Mouse (Mus musculus) intestine, embryonic 14.5 days (tissue): ENCODE results near the gene Pla2r1. TPM values are rescaled to one million over a fixed set of nuclear protein-coding genes. Genes with fewer than 3 reads are reported as not detected.

Source experiments
- ATAC-seq: fragments of 200-750 bp; cut with Nextera tagmentation; replicated peaks from 2 replicates; pipeline ENCODE4 v1.8.0; 2017; ENCODE audit warnings: low read depth, moderate number of reproducible peaks, moderate TSS enrichment, moderate library complexity; ENCODE audit not compliant: low FRiP score, low TSS enrichment
- DNase-seq: peaks from one replicate; pipeline ENCODE4 v3.0.0-alpha.2; 2018; ENCODE audit warnings: low spot score
- H3K27ac ChIP-seq: fragments of 300-500 bp; sonication (generic); 2 replicates; pipeline ENCODE4 v1.5.1; 2014; ENCODE audit warnings: low read depth, mild to moderate bottlenecking, control low read depth
- H3K27me3 ChIP-seq: fragments of 300-500 bp; sonication (generic); replicated peaks from 2 replicates; pipeline ENCODE4 v1.6.1; 2014; ENCODE audit warnings: low read length, control low read depth; ENCODE audit not compliant: control insufficient read depth, insufficient read depth
- H3K36me3 ChIP-seq: fragments of 300-500 bp; sonication (generic); 2 replicates; pipeline ENCODE4 v1.6.1; 2014; ENCODE audit warnings: low read length, control low read depth; ENCODE audit not compliant: control insufficient read depth, insufficient read depth
- H3K4me1 ChIP-seq: fragments of 300-500 bp; sonication (generic); replicated peaks from 2 replicates; pipeline ENCODE4 v1.6.1; 2014; ENCODE audit warnings: low read length, control low read depth, mixed read lengths; ENCODE audit not compliant: control insufficient read depth, insufficient read depth
- H3K4me2 ChIP-seq: fragments of 300-500 bp; sonication (generic); 2 replicates; pipeline ENCODE4 v1.6.1; 2014; ENCODE audit warnings: low read length
- H3K4me3 ChIP-seq: fragments of 300-500 bp; sonication (generic); 2 replicates; pipeline ENCODE4 v1.5.1; 2014; ENCODE audit warnings: low read depth, low read length, control low read depth, mixed read lengths
- H3K9ac ChIP-seq: fragments of 300-500 bp; sonication (generic); 2 replicates; pipeline ENCODE4 v1.6.1; 2014; ENCODE audit warnings: mild to moderate bottlenecking, low read length
- H3K9me3 ChIP-seq: fragments of 300-500 bp; sonication (generic); 2 replicates; pipeline ENCODE4 v1.6.1; 2016; ENCODE audit warnings: low read length, control low read depth; ENCODE audit not compliant: control insufficient read depth
- WGBS: fragments of 180-500 bp; shearing (Covaris S2); extraction: QIAGEN DNeasy Blood & Tissue Kit; methylation state at CpG from one replicate; pipeline ENCODE4 v1.1.7; 2014; 5-methylcytosine and 5-hydroxymethylcytosine counted together
- polyA plus RNA-seq: library from polyadenylated mRNA; unstranded; fragments of >200 nt; fragmentation: Nextera tagmentation; extraction: Ambion mirVana; gene quantifications from 2 replicates; pipeline ENCODE4 v1.2.1, GENCODE M21; 2014

The Pla2r1 gene
- polyA plus RNA-seq, 1 experiment from 2014 or later: 2.1 TPM

GRCm38 (mm10) chr2:60384083-60384762 lies 168.9 kb downstream of the Pla2r1 start:
- H3K4me3 ChIP-seq: no peak overlapping the region
- no peaks in the 10 kb centered on the region for H3K27me3 ChIP-seq
- no peak overlapping the region for H3K4me2 ChIP-seq
- no peaks in the 10 kb centered on the region for H3K36me3 ChIP-seq
- DNase-seq (no peak), ATAC-seq (no peak)
- 47% methylated on average over 7 of the region's 7 CpGs for WGBS
- H3K9me3 ChIP-seq: no peaks in the 10 kb centered on the region
- H3K9ac ChIP-seq: no peak overlapping the region
- no peak overlapping the region for H3K27ac ChIP-seq
- H3K4me1 ChIP-seq: no peaks in the 10 kb centered on the region; the same call in 1 of the 2 replicates

- Histone ChIP-seq H3K4me1 (no peaks in the 10 kb centered on the region; the same call in 1 of the 2 replicates), H3K4me3 (peak within 1 kb of the TSS; percentile 54), H3K4me2 (peak within 1 kb of the TSS; percentile 88), H3K9me3 (no peaks in the 10 kb centered on the region), H3K27ac (no peak within 1 kb of the TSS), H3K36me3 (no peaks in the 10 kb centered on the region), H3K27me3 (no peaks in the 10 kb centered on the region), H3K9ac (peak within 1 kb of the TSS; percentile 50)
- under 1% methylated on average over 44 of the region's 46 CpGs for WGBS
- DNase-seq: peak; percentile 88
- ATAC-seq: peak; percentile 99
These were observed 170.0 kb downstream of the Pla2r1 start, which contains the start of gene Ly75 for GRCm38 (mm10) chr2:60382858-60383669. Gene Ly75, minus strand, starts transcription at chr2:60383303.

GRCm38 (mm10) chr2:60382346-60382745 lies 170.8 kb downstream of the Pla2r1 start:
- DNase-seq: no peak
- Histone ChIP-seq H3K4me3 (peak overlapping the region; percentile 54), H3K27ac (no peak overlapping the region), H3K36me3 (no peaks in the 10 kb centered on the region), H3K4me1 (no peaks in the 10 kb centered on the region; the same call in 1 of the 2 replicates), H3K27me3 (no peaks in the 10 kb centered on the region), H3K4me2 (peak overlapping the region; percentile 88), H3K9ac (no peak overlapping the region), H3K9me3 (no peaks in the 10 kb centered on the region)
- 68% methylated on average over 3 of the region's 3 CpGs for WGBS
- no peak for ATAC-seq

DNA sequence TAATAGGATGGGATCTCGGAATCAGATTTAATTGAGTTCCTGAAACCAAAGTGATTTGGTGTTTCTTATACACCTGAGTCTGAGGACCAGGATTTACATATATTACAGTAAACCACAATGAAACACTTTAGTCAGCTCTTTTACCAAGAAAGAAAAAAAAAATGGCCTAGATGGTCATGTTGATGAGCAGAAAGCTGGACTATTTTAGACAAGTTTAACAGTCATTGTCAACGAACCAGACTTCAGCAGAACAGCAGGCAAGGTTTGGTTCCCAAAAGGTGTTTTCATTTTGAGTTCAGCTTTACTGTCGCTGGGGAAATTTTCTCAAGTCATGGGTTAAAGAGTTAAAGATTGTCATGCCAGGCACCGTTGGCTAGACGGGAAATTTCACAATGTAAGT lies 175.8 kb downstream of the Pla2r1 start:
- Histone ChIP-seq H3K36me3 (no peaks in the 10 kb centered on the region), H3K4me1 (no peaks in the 10 kb centered on the region), H3K9me3 (no peaks in the 10 kb centered on the region), H3K27me3 (no peaks in the 10 kb centered on the region), H3K4me2 (no peak overlapping the region), H3K4me3 (no peak overlapping the region), H3K9ac (no peak overlapping the region), H3K27ac (no peak overlapping the region)
- no peak for DNase-seq
- 82% methylated on average over 5 of the region's 5 CpGs for WGBS
- no peak for ATAC-seq

GRCm38 (mm10) chr2:60375608-60376107 lies 177.4 kb downstream of the Pla2r1 start:
- H3K9me3 ChIP-seq: no peaks in the 10 kb centered on the region
- ATAC-seq (no peak), DNase-seq (no peak)
- no peak overlapping the region for H3K4me3 ChIP-seq
- no peak overlapping the region for H3K27ac ChIP-seq
- no peak overlapping the region for H3K9ac ChIP-seq
- WGBS: 90% methylated on average over 15 of the region's 15 CpGs
- H3K4me2 ChIP-seq: no peak overlapping the region
- H3K27me3 ChIP-seq: no peaks in the 10 kb centered on the region
- H3K36me3 ChIP-seq: no peaks in the 10 kb centered on the region
- H3K4me1 ChIP-seq: no peaks in the 10 kb centered on the region

DNA sequence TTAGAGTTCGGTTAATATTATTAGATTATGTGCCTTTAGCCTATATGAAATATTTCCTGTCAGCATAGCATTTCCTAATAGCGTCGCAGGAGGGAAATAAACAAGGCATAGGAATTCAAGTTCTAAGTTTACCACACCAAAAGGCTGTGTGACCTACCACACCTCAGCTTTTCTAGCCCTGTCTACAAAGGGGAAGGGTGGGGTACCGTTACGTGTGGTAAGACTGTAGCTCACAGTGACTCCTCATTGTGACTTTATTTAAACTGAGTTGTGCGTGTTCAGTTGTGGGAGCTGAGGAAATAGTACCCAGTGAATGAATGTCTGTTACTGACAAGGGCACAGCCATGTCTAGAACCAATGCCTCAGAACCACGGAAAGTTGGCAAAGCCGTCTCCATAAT lies 178.0 kb downstream of the Pla2r1 start:
- no peak overlapping the region for H3K4me2 ChIP-seq
- DNase-seq: no peak
- no peak overlapping the region for H3K9ac ChIP-seq
- ATAC-seq: no peak
- no peak overlapping the region for H3K27ac ChIP-seq
- H3K4me1 ChIP-seq: no peaks in the 10 kb centered on the region
- no peak overlapping the region for H3K4me3 ChIP-seq
- no peaks in the 10 kb centered on the region for H3K36me3 ChIP-seq
- no peaks in the 10 kb centered on the region for H3K27me3 ChIP-seq
- 91% methylated on average over 8 of the region's 8 CpGs for WGBS
- no peaks in the 10 kb centered on the region for H3K9me3 ChIP-seq

DNA sequence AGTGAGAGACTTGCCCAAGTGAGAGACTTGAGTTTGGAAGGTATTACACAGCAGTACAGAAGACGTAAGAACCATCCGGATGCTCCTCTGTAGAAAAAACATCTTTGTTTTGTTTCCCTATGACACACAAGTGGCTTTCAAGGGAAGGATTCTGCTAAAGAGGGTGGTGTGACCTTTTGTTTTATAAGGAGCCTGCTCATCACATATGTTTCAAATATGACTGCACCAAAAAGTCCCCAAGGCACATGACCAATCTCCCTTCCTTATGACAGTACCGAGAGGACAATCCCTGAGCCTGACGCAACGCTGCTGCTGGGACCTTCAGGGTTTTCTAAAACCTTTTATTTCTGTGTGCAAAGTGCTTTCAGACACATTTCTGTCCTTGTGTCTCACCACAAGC lies 182.9 kb downstream of the Pla2r1 start:
- ATAC-seq (no peak), DNase-seq (no peak)
- Histone ChIP-seq H3K4me3 (no peak overlapping the region), H3K27ac (no peak overlapping the region), H3K4me2 (no peak overlapping the region), H3K4me1 (no peaks in the 10 kb centered on the region), H3K9ac (no peak overlapping the region), H3K36me3 (no peaks in the 10 kb centered on the region), H3K27me3 (no peaks in the 10 kb centered on the region), H3K9me3 (no peaks in the 10 kb centered on the region)
- WGBS: 94% methylated on average over 5 of the region's 5 CpGs

DNA sequence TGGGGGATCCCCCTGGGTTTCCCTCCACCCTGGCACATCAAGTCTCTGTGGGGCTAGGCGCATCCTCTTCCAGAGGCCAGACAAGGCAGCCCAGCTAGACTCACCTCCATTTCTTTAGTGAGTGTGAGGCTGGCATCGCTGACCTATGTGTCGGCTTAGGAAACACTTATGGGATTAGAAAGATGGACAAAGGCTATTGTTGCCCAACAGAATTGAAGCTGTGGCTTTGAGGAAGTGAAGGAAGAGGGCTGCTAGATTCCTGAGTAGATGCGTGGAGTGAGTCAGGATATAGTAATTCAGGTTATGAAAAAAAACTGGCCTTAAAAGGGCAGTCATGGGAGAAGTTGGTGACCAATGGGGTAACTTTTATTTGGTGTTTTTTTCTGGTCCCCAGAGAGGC lies 183.7 kb downstream of the Pla2r1 start:
- Histone ChIP-seq H3K36me3 (no peaks in the 10 kb centered on the region), H3K4me1 (no peaks in the 10 kb centered on the region), H3K27me3 (no peaks in the 10 kb centered on the region), H3K9ac (no peak overlapping the region), H3K9me3 (no peaks in the 10 kb centered on the region), H3K27ac (no peak overlapping the region), H3K4me3 (no peak overlapping the region), H3K4me2 (no peak overlapping the region)
- 92% methylated on average over 4 of the region's 4 CpGs for WGBS
- DNase-seq: no peak
- no peak for ATAC-seq
